Mouse (Mus musculus) macrophage (primary cell): Measurements from ENCODE around the gene Gm49325. TPM values are rescaled to one million over a fixed set of nuclear protein-coding genes. Genes with fewer than 3 reads are reported as not detected.
"Not testable (repeated sequence)": the region's sequence is repeated elsewhere in the genome, so short reads cannot be mapped to it uniquely, and the experiment has no call there.

Experiments used
- H3K27ac ChIP-seq: fragments of 350-480 bp; formaldehyde crosslinking; 2 replicates; pipeline ENCODE4 v1.9.0; 2021
- H3K36me3 ChIP-seq: fragments of 350-480 bp; formaldehyde crosslinking; 2 replicates; pipeline ENCODE4 v1.9.0; 2021; ENCODE audit errors: inconsistent target
- H3K4me3 ChIP-seq: fragments of 350-480 bp; formaldehyde crosslinking; 2 replicates; pipeline ENCODE4 v1.9.0; 2021; ENCODE audit errors: inconsistent target
- H3K79me2 ChIP-seq: fragments of 350-480 bp; formaldehyde crosslinking; 2 replicates; pipeline ENCODE4 v1.9.0; 2021; ENCODE audit errors: inconsistent target
- WGBS: methylation state at CpG from one replicate; pipeline ENCODE4 v1.1.7; 2026; ENCODE audit warnings: inconsistent platforms; ENCODE audit not compliant: missing documents; 5-methylcytosine and 5-hydroxymethylcytosine counted together
- polyA plus RNA-seq: library from polyadenylated mRNA; stranded (reverse); fragments of 250-400 nt; gene quantifications from 3 replicates; pipeline ENCODE4 v1.2.4, GENCODE M21; 2018; ENCODE audit warnings: inconsistent platforms

Gene Gm49325
- polyA plus RNA-seq, 1 experiment from 2014 or later = 3.3 TPM

GRCm38 (mm10) chr10:77658286-77658994 is 52.4 kb downstream of the Gm49325 start:
- 84% methylated on average over 15 of the region's 15 CpGs for WGBS
- Histone ChIP-seq H3K4me3 (no peak overlapping the region), H3K27ac (no peak overlapping the region)

GRCm38 (mm10) chr10:77663949-77664665 is 58.1 kb downstream of the Gm49325 start:
- WGBS = 48% methylated on average over 42 of the region's 43 CpGs
- Histone ChIP-seq H3K36me3 (no peaks in the 10 kb centered on the region), H3K4me3 (no peak overlapping the region), H3K79me2 (no peaks in the 10 kb centered on the region), H3K27ac (no peak overlapping the region)

More at GRCm38 (mm10) chr10:77658286-77658994, 52.4 kb downstream of the Gm49325 start:
- Histone ChIP-seq H3K36me3 (no peaks in the 10 kb centered on the region), H3K79me2 (no peaks in the 10 kb centered on the region)

- Histone ChIP-seq H3K36me3 (no peaks in the 10 kb centered on the region), H3K79me2 (no peaks in the 10 kb centered on the region), H3K27ac (no peak overlapping the region), H3K4me3 (no peak overlapping the region)
- 88% methylated on average over 8 of the region's 8 CpGs for WGBS
Observed at GRCm38 (mm10) chr10:77666342-77666741, 60.3 kb downstream of the Gm49325 start.

- Histone ChIP-seq H3K36me3 (no peaks in the 10 kb centered on the region), H3K4me3 (no peak overlapping the region), H3K27ac (no peak overlapping the region), H3K79me2 (no peaks in the 10 kb centered on the region)
- WGBS = 75% methylated on average over 4 of the region's 4 CpGs
Observed at GRCm38 (mm10) chr10:77667402-77667801, 61.4 kb downstream of the Gm49325 start.

- Histone ChIP-seq H3K36me3 (no peaks in the 10 kb centered on the region), H3K79me2 (no peaks in the 10 kb centered on the region), H3K27ac (no peak overlapping the region), H3K4me3 (no peak overlapping the region)
- 81% methylated on average over 4 of the region's 4 CpGs for WGBS
Observed at GRCm38 (mm10) chr10:77670710-77671109, 64.7 kb downstream of the Gm49325 start.

- WGBS = 50% methylated on average over 4 of the region's 4 CpGs
- no peaks in the 10 kb centered on the region for H3K36me3 ChIP-seq
- no peak overlapping the region for H3K27ac ChIP-seq
- H3K79me2 ChIP-seq = no peaks in the 10 kb centered on the region
- no peak overlapping the region for H3K4me3 ChIP-seq
Observed at GRCm38 (mm10) chr10:77671519-77671918, 65.5 kb downstream of the Gm49325 start.

- Histone ChIP-seq H3K27ac (no peak overlapping the region), H3K36me3 (no peaks in the 10 kb centered on the region), H3K79me2 (no peaks in the 10 kb centered on the region), H3K4me3 (no peak overlapping the region)
- 75% methylated on average over 12 of the region's 13 CpGs for WGBS
Observed at GRCm38 (mm10) chr10:77673765-77674164, 67.8 kb downstream of the Gm49325 start.

- Histone ChIP-seq H3K4me3 (no peak overlapping the region), H3K36me3 (no peaks in the 10 kb centered on the region), H3K79me2 (no peaks in the 10 kb centered on the region), H3K27ac (no peak overlapping the region)
- 2% methylated on average over 35 of the region's 35 CpGs for WGBS
Observed at GRCm38 (mm10) chr10:77677562-77677961, 71.6 kb downstream of the Gm49325 start.

GRCm38 (mm10) chr10:77682994-77683393 is 77.0 kb downstream of the Gm49325 start:
- H3K36me3 ChIP-seq = no peaks in the 10 kb centered on the region
- no peaks in the 10 kb centered on the region for H3K79me2 ChIP-seq
- H3K27ac ChIP-seq = no peak overlapping the region
- H3K4me3 ChIP-seq = no peak overlapping the region
- 83% methylated on average over 6 of the region's 7 CpGs for WGBS

- Histone ChIP-seq H3K79me2 (no peaks in the 10 kb centered on the region), H3K27ac (no peak overlapping the region), H3K4me3 (no peak overlapping the region), H3K36me3 (no peaks in the 10 kb centered on the region)
- WGBS = 47% methylated on average over 8 of the region's 8 CpGs
Observed at GRCm38 (mm10) chr10:77684181-77684580, 78.2 kb downstream of the Gm49325 start.

- H3K36me3 ChIP-seq = no peaks in the 10 kb centered on the region
- no peak within 1 kb of the TSS for H3K27ac ChIP-seq
- 17% methylated on average over 22 of the region's 22 CpGs for WGBS
- H3K4me3 ChIP-seq = no peak within 1 kb of the TSS
- no peaks in the 10 kb centered on the region for H3K79me2 ChIP-seq
Observed at GRCm38 (mm10) chr10:77685895-77686664, 80.1 kb downstream of the Gm49325 start, which contains the start of gene Tspear. Gene Tspear, plus strand, starts transcription at chr10:77686569.

GRCm38 (mm10) chr10:77687021-77687420 is 81.0 kb downstream of the Gm49325 start:
- no peak overlapping the region for H3K4me3 ChIP-seq
- no peaks in the 10 kb centered on the region for H3K79me2 ChIP-seq
- 56% methylated on average over 10 of the region's 10 CpGs for WGBS

GRCm38 (mm10) chr10:77690356-77690807 is 84.4 kb downstream of the Gm49325 start, which contains the start of gene Gm19402:
Gene Gm19402, minus strand, starts transcription at chr10:77690757.
- not testable (repeated sequence) for H3K27ac ChIP-seq
- WGBS = 76% methylated on average over 3 of the region's 3 CpGs

More at GRCm38 (mm10) chr10:77687021-77687420, 81.0 kb downstream of the Gm49325 start:
- Histone ChIP-seq H3K36me3 (no peaks in the 10 kb centered on the region), H3K27ac (no peak overlapping the region)

More at GRCm38 (mm10) chr10:77690356-77690807, 84.4 kb downstream of the Gm49325 start, which contains the start of gene Gm19402:
- not testable (repeated sequence) for H3K79me2 ChIP-seq, H3K4me3 ChIP-seq, H3K36me3 ChIP-seq
